Mouse (Mus musculus): ENCODE data around the gene Aqp9.

GRCm38 (mm10) chr9:71167473-71168215 is 838 bp downstream of the Aqp9 start:
- no peak for TF ChIP-seq CTCF (conservative IDR thresholded peaks at IDR 0.05; ENCODE audit: low read length)
- TF ChIP-seq NANOG (IDR thresholded peaks at IDR 0.05; ENCODE audit: borderline replicate concordance, low read length), result no peak
